Mouse (Mus musculus) right cerebral cortex, postnatal 14 days (tissue): ENCODE data around the gene Mnat1.
"Not testable (repeated sequence)": the region's sequence is repeated elsewhere in the genome, so short reads cannot be mapped to it uniquely, and the experiment has no call there.

Experiments used
- DNase-seq: peaks from one replicate; pipeline ENCODE4 v3.0.0; 2022

Gene Mnat1

DNA sequence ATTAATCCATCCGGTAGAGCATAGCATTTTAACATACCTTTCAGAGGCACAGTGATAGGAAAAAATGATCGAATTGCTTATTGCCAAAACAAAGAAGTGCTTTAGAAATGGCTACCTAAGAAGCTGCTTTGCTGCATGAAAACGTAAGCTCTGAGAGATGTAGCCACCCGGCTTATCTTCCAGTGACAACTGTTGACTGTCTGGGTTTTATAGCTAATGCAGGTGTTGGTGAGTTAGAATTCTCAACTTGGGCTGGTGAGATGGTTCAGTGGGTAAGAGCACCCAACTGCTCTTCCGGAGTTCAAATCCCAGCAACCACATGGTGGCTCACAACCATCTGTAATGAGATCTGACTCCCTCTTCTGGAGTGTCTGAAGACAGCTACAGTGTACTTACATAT lies 27.5 kb downstream of the Mnat1 start:
- not testable (repeated sequence) for DNase-seq

DNA sequence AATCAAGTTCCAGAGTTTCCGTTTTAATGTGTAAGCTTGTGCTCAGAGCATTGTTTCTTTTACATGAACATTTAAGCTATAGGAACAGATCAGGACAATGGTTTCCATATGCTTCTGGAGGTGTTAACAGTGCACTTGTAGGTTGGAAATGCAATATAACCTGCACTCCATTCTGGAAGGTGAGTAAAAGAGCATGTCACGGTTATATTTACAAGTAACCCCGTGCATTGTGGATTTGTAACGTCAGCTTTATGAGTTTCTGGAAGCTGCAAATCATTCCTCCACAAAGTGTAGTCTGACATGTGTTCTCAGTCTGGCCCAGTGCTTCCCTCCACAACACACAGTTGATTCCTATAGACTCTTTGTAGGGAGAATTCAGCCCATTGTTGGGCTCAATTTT lies 30.6 kb downstream of the Mnat1 start:
- DNase-seq: no peak

DNA sequence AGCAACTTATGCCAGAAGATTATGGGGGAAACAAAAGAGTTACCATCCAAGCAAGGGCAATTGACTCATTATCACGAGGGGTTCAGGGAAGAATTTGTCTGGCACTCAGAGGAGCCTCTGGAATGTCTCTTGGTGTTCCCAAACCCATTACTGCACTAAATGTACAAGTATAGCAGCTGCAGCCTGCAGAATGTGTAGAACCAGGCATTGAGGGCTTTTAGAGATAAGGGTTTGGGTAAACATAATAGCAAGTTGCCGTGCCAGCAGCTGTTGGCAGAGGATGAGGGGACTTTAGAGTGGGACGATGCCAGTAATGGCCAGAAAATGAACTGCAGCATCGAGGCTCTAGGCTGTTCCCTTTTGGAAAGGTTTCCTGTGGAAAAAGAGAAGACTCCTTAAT lies 36.8 kb downstream of the Mnat1 start:
- DNase-seq: no peak

DNA sequence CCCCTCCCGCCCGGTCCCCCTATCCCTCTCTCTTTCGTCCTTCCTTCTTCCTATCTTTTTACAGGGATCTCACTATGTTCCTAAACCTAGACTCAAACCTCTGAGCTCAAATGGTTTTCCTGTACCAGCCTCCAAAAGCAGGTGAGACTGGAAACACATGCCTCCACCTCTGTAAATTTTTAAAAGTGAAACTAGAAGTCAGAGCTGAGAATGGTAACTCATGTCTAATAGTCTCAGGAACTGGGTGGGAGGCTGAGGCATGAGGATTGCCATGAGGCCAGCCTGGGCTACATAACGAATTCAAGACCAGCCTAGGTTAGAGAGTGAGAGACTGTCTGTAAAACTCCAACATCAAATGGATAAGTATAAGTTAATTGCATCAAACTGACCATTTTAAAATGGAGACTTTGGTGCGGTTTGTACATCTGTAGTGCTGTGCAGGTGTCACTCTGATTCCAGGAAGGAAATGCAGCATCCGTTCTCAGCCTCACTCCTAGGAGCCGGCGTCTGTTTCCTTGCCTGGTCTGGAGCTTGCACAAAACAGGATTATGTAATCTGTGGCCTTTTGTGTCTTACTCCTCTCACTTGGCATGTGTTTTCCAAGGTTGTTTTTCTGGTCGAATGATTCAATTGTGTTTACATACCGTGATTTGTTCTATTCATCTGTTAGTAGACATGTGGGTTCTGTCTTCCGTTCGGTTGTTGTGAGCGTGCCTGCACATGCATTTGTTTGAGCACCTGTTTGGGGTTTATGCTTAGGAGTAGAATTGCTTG lies 39.1 kb downstream of the Mnat1 start:
- no peak for DNase-seq

DNA sequence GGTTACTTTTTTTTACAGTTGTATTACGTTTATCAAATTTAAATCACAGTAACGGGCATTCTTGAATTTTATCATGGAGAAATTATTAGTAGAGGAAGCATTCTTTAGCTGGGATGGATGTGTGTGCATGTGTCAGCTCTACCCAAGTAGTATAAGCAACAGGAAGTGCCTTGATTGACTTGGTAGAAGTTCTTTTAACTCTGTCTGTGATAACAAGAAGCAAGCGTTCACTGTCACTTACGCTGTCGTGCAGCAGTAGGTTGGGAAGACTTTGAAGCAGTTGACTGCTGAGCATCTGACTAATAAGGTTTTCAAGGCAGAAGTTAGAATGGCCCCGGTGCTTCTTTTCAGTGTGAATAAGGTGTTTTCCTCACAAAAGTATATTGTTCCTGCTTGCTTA lies 47.3 kb downstream of the Mnat1 start:
- no peak for DNase-seq

DNA sequence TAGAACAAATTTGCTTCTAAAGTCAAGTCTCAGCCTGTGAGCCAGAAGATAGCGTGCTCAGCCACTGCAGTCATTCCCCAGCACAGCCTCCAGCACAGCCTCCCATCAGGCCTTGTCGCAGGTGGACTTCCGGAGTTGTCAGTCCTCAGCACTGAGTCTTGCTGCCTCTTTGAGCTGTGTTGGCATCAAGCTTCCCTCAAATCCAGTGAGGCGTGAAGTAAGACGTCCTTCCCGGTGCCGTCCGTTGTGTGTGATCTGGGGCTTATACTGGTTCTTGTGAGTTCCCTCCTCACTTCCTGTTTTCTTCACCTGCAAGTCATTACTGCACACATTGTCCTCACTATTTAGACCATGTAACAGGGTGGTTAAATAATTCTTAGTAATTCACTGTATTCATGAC lies 60.4 kb downstream of the Mnat1 start:
- DNase-seq: no peak

DNA sequence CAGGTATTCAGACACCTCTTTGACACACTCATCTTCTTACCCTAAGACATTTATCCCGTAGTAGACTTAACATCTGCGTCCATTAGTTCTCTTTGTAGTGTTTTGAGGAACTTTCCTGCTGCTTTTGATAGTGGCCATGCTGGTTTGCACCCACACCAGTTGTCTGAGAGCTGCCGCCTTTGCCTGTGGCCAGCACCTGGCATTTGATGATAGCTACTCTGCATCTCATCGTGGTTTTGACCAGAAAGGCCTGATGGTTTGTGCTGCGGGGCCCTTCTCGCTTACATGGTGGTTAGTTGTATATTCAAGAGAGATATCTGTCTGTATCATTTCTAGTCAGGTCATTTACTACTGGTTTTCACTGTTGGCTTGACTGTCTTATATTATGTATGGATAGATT lies 73.8 kb downstream of the Mnat1 start:
- DNase-seq: no peak

DNA sequence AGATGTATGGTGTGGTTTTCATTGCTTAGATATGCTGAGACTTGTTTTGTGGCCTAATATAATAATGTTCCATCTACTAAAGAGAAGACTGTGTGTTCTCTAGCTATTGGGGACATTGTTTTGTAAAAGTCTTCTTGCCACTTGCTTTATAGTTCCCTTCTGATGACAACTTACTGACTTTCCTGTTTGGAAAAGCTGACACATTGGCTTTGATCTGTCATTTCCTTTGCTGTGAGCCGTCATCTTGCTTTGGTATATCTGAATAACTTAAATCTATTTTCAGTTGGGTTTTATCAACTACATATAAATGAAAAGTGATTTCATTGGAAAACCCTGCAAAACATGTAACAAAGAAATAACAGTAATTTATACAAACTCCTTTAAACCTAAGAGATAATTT lies 74.9 kb downstream of the Mnat1 start:
- no peak for DNase-seq

DNA sequence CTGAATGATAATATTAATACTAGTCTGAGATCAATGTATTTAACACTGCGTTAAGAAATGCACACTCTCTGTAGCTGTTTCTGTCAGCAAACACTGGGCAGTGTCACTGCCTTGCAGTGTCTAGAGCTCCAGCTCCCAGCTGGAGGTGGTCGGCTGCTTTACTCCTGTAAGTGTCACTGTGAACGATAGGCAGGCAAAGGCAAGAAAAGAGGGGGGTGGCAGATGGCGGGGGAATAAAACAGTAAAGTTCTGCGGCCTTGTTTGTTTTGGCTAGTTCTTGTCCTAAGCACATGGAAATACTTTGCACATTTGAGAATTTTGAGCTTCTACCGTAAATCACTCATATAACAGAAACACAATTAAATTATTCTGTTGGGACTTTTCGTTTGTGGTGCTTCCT lies 75.9 kb downstream of the Mnat1 start:
- DNase-seq: no peak

DNA sequence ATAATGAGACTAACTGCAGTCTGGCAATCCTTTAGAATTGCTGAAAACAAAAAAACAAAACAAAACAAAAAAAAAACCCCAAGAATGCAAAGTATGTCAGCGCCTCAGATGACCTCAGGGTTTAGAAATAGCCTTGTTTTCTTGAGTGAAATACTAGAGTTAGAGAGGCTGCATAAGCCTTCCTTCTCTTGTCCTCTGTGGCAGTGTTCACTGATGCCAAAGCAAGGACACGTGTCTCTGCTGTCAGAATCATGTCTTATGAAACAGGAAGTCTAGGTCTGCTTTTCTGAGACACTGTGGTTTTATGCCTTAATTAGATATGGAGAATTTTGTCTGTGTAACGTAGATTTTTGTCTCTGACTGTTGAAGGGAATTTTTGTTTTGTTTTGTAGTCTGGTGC lies 78.1 kb downstream of the Mnat1 start:
- DNase-seq: no peak

DNA sequence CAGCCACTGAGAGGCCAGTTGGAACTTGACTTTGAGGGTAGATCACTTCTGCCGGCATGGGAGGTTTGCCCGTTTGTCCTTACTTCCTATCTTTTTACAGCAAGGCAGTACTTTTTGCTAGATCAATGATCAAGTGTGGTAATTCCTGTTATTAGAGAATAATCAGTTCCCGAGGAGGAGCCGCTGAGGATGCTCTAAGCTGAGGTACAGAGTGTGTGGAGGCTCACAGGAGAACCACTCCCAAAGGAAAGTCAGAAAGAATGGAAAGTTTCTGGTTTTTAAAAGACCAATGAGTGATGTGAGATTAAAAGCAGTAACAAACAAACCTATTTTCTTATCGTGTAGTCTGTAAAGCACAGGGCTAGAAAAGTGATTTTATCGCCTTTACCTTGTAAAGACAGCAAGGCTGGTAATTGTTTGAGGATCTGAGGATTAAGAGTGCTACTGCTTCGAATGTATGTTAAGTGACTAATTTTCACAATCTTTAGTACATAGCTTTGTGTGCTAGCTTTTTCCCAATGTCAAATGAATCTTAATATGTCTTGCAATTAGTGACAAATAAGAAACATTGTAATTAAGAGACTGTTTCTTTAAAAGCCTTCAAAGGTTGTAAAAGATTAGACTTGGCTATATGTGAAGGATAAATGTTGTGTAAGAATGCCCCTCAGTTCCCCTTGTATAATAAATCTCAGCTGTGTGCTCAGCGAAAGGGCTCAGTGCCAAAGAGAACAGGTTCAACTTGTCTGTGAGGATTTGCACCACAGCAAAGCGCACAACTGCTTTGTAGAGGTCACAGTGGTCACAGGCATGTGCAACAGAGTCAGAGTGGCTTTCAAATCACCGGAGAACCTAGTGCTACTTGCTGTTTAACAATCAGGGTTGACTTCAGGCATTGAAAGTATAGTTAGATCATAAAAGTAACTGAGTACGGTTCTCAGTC lies 82.5 kb downstream of the Mnat1 start:
- no peak for DNase-seq

DNA sequence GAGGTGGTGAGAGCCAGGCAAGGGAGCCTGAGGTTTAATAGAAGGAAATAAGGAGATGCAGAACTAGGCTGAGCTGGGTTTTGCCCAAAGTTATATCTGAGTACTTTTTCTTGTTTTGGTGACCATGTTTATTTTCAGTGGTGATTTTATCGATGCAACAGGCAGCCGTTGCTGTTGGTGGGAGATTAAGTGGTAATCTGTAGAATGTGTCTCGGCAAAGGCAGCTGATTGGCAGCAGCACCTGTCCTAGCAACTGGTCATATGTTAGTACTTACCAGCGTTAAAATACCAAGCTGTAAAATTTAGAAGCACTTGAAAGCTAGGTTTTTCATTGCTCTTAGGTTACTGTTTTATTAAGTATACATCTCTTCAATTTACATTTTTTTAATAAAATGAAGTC lies 83.5 kb downstream of the Mnat1 start:
- DNase-seq: no peak

DNA sequence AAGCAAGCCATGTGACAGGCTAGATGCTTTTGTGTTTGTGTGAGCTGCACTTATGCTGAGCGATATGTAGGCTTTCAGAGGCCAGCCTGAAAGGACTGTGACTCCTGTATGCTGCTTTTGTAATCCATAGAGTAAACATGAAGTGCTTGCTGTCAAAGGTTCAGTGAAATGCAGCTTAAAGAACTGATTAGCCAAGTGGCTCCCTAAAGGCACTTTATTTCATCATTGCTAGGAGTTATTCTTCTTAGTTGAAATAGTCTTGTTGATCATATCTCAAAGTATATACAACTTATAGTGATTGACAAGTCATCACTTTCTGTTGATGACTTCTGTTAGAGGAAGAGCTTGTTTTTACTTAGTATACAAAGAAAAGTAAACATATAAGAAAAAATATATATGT lies 83.9 kb downstream of the Mnat1 start:
- no peak for DNase-seq

DNA sequence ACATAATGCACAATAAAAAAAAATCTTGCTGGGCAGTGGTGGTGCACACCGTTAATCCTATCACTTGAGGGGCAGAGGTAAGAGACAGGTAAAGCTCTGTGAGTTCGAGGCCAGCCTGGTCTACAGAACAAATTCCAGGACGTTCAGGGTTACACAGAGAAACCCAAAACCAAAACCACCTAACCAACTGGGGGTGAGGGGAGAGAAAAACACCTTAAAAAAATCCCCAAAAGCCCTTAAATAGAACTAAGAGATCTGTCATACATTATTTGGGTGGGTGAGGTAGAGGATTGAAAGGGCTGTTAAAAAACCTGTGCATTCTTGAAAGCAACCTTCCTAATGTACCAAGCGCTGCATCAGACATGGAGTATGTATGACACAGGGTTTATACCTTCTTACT lies 85.0 kb downstream of the Mnat1 start:
- no peak for DNase-seq

DNA sequence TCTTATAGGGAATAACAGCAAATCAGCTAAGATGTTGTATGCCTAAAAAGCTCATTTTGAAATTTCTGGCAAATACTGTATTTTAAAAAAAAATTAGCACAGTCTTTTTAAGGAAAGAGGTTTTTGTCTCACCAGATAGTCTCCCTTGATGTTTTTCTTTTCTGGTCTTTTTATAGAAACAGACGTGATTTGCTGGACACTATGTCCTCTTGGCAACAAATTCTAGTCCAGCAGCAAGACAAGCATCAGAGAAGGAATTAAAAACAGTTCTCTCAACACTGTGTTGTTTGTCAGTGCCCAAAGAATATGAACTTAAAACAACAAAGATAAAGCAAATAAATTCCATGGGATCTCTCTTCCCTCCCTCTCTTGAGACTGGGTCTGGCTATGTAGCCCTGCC lies 85.6 kb downstream of the Mnat1 start:
- DNase-seq: no peak

DNA sequence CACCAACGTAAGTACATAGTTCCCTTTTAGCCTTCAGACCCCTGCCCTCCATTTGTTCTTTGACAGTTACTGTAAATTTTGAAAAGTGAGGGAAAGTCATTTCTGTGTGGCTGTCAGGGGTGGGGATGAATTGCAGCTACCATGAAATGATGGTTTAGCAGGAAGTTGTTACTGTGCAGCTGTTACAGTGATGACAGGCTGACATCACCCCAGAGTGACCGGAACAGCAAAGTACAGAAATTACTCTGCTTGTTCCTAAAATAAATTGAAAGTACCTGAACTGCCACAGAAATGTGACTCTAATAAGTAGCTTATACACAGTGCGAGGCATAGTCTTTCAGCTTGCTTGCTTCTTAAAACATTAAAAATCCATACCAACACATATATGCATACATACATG lies 86.9 kb downstream of the Mnat1 start:
- no peak for DNase-seq

DNA sequence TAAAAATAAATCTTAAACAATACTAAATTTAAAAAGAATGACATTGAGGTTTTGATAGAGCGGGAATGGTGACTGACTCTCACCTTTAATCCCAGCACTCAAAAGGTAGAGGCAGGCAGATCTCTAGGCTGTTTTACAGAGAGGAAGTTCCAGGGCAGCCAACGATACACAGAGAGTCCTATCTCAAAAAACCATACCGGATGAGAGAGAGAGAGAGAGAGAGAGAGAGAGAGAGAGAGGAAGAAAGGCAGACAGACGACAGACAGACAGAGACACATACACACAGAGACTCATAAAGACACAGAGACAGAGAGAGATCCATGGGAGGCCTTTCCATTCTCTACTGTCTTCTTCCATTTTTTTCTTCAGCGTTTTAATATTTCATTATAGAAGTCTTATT lies 92.3 kb downstream of the Mnat1 start:
- no peak for DNase-seq

DNA sequence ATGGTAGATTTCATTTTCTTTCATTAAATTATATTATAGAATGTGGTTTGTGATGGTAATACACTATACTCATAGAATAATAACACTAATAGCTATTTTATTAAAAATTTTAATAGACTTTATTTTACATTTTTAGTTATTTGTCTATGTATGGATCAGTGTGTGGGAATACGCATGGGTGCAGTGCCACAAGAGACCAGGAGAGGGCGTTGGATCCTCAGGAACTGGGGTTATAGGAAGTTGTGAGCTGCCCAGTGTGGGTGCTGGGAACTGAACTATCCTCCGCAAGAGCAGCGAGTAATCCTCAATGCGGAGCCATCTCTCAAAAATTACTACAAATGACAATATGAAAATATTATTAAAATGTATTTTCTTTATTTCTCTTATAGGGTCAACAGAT lies 95.1 kb downstream of the Mnat1 start:
- no peak for DNase-seq

DNA sequence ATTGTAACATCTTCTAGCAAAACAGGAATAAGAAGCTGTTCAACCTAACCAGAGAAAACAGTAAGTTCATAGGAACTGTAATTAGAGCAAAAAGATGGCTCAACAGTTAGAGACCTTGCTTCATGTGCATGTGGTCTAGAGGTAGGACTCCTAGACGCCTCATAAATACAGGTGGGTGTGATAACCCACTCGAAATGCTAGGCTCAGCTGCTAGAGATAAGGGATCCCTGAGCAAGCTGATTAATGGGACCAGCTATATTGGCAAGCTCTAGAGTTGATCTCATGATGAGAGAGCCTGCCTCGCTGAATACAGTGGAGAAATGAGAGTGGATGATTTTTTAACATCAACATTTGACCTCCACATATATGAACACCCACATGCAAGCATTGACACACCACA lies 97.7 kb downstream of the Mnat1 start:
- no peak for DNase-seq

DNA sequence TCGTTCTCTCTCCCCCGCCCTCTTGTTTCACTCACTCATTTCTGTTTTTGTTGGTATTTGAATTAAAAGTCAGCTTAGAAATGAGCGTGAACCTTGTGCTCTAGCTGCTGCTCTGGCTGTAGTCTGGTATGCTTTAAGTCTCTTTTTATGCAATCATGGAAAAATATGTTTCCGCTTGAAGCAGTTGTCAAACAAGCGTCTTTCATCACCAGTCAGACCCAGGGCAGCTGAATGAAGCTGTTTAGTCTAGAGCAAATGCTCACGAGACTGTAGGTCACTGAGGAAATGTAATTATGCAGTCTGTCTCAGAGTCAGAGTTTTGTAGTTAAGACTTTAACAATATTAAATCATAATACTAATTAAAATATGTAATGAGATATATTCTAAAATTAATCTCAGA lies 100.4 kb downstream of the Mnat1 start:
- no peak for DNase-seq

DNA sequence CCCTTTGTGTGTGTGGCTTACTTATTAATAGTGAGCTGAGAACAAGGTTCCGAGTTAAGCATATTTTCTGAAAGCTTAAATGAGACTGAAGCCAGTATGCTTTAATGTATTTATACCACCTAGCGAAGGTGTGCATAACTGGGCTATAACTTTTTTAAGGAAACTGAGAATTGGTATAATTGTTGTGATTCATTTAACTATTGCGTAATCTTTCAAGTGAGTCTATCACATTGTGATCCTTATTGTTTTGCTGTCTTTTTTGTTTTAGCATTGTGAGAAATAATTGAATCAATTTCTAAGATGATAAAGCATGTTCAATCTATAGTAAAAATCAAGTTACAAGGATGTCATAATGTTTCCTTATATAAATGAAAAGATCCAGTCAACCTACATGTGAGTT lies 104.9 kb downstream of the Mnat1 start:
- DNase-seq: no peak

DNA sequence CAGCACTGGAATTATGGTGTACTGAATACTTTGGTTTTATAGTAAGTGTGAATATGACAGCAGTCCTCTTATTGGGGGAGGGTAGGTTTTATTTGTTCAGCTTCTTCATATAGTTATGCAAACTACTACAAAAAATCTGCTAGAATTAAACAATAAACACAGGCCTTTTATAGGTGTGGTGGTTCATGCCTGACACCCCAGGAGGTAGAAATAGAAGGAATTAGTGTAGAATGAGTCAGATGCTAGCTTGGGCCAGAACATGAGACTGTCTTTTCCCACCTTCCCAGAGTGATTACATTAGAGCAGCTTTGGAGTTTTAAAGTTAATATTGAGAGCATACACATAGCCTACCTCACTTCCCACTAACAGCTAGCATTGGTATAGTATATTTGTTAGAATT lies 106.7 kb downstream of the Mnat1 start:
- DNase-seq: no peak

DNA sequence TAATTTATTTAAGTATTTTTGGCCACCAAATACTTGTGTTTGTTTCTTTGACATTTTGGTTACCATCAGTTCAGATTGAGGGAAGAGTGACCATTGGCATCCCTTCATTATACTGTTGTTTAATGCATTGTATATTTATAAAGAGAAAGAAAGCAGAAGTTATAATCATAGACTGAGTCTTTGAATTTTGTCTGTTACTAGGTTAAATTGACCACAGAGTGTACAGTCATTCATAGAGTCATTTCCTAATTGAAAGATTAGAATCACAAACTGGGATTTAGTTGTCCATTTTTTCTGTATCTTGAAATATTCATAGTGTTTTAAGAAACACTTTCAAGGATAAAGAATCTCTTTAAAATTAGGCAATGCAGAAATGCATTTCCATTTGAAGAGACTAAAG lies 108.0 kb downstream of the Mnat1 start:
- no peak for DNase-seq

DNA sequence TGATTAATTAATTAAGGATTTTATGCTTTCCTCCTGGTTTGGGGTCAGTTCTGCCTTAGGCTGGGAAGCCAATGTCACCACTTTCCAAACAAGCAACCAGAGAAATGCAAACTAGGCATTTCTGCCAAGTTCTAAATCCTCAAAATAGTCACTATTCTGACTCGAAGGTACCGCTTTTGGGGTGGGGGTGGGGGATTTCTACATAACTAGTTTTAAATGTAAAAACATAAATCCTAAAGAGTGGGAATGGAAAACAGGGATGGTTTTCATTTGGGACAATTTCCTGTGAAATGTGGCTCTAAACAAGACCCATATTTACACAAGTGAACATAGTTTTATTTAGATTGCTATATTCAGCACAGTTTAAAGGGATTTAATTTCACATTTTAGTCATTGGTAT lies 109.1 kb downstream of the Mnat1 start:
- DNase-seq: no peak
